ENCODE assay signal across 23 mouse cellular contexts in the genomic region with DNA sequence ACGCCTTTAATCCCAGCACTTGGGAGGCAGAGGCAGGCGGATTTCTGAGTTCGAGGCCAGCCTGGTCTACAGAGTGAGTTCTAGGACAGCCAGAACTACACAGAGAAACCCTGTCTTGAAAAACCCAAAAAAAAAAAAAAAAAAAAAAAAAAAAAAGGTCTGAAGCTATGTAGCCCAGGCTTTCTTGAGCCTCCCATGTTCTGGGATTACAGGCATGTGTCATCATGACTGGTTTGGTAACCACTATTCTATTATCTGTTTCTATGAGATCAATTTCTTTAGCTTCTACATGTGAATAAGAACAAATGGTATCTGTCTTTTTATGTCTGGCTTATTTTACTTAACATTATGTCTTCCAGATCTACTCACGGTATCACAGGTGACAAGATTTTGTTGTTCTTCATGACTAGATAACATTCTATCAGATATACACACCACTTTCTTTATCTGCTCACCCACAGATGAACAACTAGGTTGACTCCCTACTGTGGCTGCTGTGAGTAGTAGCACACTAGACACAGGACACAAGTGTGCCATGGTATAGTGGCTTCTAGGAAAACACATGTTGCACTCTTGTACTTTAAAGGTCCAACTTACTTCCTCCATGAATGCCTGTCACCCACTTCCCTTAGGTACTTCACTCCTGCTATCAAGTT. TPM values are rescaled to one million over a fixed set of nuclear protein-coding genes. Genes with fewer than 3 reads are reported as not detected.
A peak's percentile ranks its signal among the peaks of the same experiment; 100 is the strongest.
DNase-seq lines count a peak whose midpoint lies in the region; ATAC-seq and TF ChIP-seq lines count a peak whose summit lies in the region.
"Had no signal": no experiment of that assay in that cellular context is flagged by ENCODE, and none has a peak within 500 bp of the region (broad histone marks: within the 10 kb centered on the region; RNA-seq: fewer than 3 reads in every experiment).

No protein-coding gene starts in this region.

- no peaks in the 10 kb centered on the region for H3K36me3 ChIP-seq in liver, embryonic 12.5 days
- H3K36me3 ChIP-seq in MEL (ENCODE audit: control insufficient read depth in 1 of 2, insufficient read depth in 2 of 2, low read length in 2 of 2), result peaks cover 0 to 37% of the 10 kb centered on the region in 2 experiments; a peak in 2 of 4 replicates
- H3K36me3 ChIP-seq in myocyte (ENCODE audit: control insufficient read depth, insufficient read depth), result no peaks in the 10 kb centered on the region
- H3K36me3 ChIP-seq: embryonic facial prominence, embryonic 15.5 days; forebrain, embryonic 10.5 days; heart, embryonic 10.5 days; hindbrain, embryonic 13.5 days had no signal

- peaks cover 62% of the 10 kb centered on the region for H3K4me1 ChIP-seq in liver, embryonic 12.5 days
- H3K4me1 ChIP-seq in MEL (ENCODE audit: control insufficient read depth in 1 of 2, insufficient read depth in 2 of 2, low read length in 2 of 2), result peaks cover 14 to 23% of the 10 kb centered on the region in 2 experiments
- H3K4me1 ChIP-seq: embryonic facial prominence, embryonic 15.5 days; forebrain, embryonic 10.5 days had no signal

- no peak overlapping the region for H3ac ChIP-seq in myocyte (ENCODE audit: control insufficient read depth, insufficient read length)

- H3K27me3 ChIP-seq in liver, embryonic 12.5 days (replicated peaks), result no peaks in the 10 kb centered on the region
- H3K27me3 ChIP-seq in MEL (ENCODE audit: control insufficient read depth in 1 of 2, insufficient read depth in 2 of 2, low read length in 2 of 2) (no peaks in the 10 kb centered on the region), myocyte (ENCODE audit: control insufficient read depth, insufficient read depth, insufficient read length) (no peaks in the 10 kb centered on the region)
- H3K27me3 ChIP-seq: embryonic facial prominence, embryonic 15.5 days; hindbrain, embryonic 13.5 days had no signal

- H3K27ac ChIP-seq in liver, embryonic 12.5 days, result no peak overlapping the region
- peak overlapping the region; percentile 29; the same call in 1 of the 2 replicates for H3K27ac ChIP-seq in MEL (ENCODE audit: control insufficient read depth, low read depth, low read length)
- H3K27ac ChIP-seq: embryonic facial prominence, embryonic 15.5 days; forebrain, embryonic 10.5 days; gastrocnemius, adult 2 months; heart, embryonic 10.5 days; hindbrain, embryonic 13.5 days had no signal

- no peak for DNase-seq in liver
- peak; percentile 49 for DNase-seq in MEL (ENCODE audit: low read depth, low spot score)
- DNase-seq in gastrocnemius, adult 8-10 months (ENCODE audit: low spot score in 2 of 2), result no peak
- no peak for DNase-seq in cerebellum, adult 9-11 months
- DNase-seq: adrenal gland, postnatal 10 days; B cell, adult 2 months; cerebellum, adult 11-12 months; cerebellum, adult 9-10 months; embryo, embryonic 11 days; gastrocnemius, adult 2 months; gastrocnemius, postnatal 36 days; heart, adult 18-20 months; heart, postnatal 10 days had no signal

- H3K9me3 ChIP-seq in liver, embryonic 12.5 days (replicated peaks), result no peaks in the 10 kb centered on the region
- no peaks in the 10 kb centered on the region for H3K9me3 ChIP-seq in MEL (replicated peaks; ENCODE audit: insufficient read depth, low read length)
- H3K9me3 ChIP-seq: embryonic facial prominence, embryonic 15.5 days; forebrain, embryonic 10.5 days; heart, embryonic 10.5 days; hindbrain, embryonic 13.5 days had no signal

- H3K4me3 ChIP-seq in liver, embryonic 12.5 days, result no peak overlapping the region
- no peak overlapping the region for H3K4me3 ChIP-seq in MEL (ENCODE audit: control insufficient read depth in 1 of 2, insufficient read depth in 1 of 2, low read depth in 2 of 2, low read length in 2 of 2)
- no peak overlapping the region for H3K4me3 ChIP-seq in myocyte
- H3K4me3 ChIP-seq: embryonic facial prominence, embryonic 15.5 days; erythroblast, embryonic 14.5 days; forebrain, embryonic 10.5 days; gastrocnemius, adult 2 months; heart, embryonic 10.5 days; hindbrain, embryonic 13.5 days had no signal

- ATAC-seq in liver, embryonic 12.5 days, result 0 out of 2 replicates have a peak, but pooled peaks have one; percentile 55
- 0 out of 2 replicates have a peak, but pooled peaks have one; percentile 4 for ATAC-seq in megakaryocyte, adult 5-6 weeks (ENCODE audit: poor library complexity, severe bottlenecking)
- ATAC-seq: CD4-positive, CD25-positive, alpha-beta regulatory T cell, adult 4 months; forebrain, embryonic 14.5 days had no signal

- no peak overlapping the region for H3K4me2 ChIP-seq in liver, embryonic 12.5 days
- no peak overlapping the region for H3K4me2 ChIP-seq in myocyte (ENCODE audit: low read depth)
- H3K4me2 ChIP-seq: embryonic facial prominence, embryonic 15.5 days; hindbrain, embryonic 13.5 days had no signal

- H3K9ac ChIP-seq in liver, embryonic 12.5 days, result no peak overlapping the region
- no peak overlapping the region for H3K9ac ChIP-seq in MEL (ENCODE audit: control insufficient read depth, low read depth, low read length, poor library complexity, severe bottlenecking)
- H3K9ac ChIP-seq: embryonic facial prominence, embryonic 15.5 days; hindbrain, embryonic 13.5 days had no signal

- TF ChIP-seq CTCF in MEL (IDR thresholded peaks at IDR 0.05 in 2 of 3, conservative IDR thresholded peaks at IDR 0.05 in 1 of 3; ENCODE audit: control insufficient read depth in 1 of 3, insufficient read depth in 1 of 3, low read depth in 2 of 3, low read length in 3 of 3, poor library complexity in 1 of 3, severe bottlenecking in 1 of 3), result no peak

- 63% methylated on average over 4 of the region's 4 CpGs for WGBS in liver, embryonic 12.5 days (ENCODE audit: insufficient replicate concordance)

- no peak for TF ChIP-seq RAD21 in MEL (IDR thresholded peaks at IDR 0.05; ENCODE audit: low read depth, low read length)

- peaks cover 4% of the 10 kb centered on the region for H3K79me2 ChIP-seq in MEL (ENCODE audit: control insufficient read depth, insufficient read depth, low read length, poor library complexity)
- peaks cover 99% of the 10 kb centered on the region for H3K79me2 ChIP-seq in myocyte (ENCODE audit: control insufficient read depth, insufficient read depth)

- TF ChIP-seq EP300 in MEL (IDR thresholded peaks at IDR 0.05; ENCODE audit: low read depth in 1 of 2, low read length in 2 of 2), result peak in 1 of 2 experiments; percentile 56; a peak in 2 of 4 replicates

- TF ChIP-seq POLR2A in MEL (IDR thresholded peaks at IDR 0.05; ENCODE audit: control insufficient read depth in 1 of 2, insufficient read depth in 1 of 2, low read depth in 1 of 2, low read length in 2 of 2, poor library complexity in 1 of 2) (no peak), myocyte (IDR thresholded peaks at IDR 0.05; ENCODE audit: insufficient read length, low read depth) (no peak)

TF ChIP-seq in MEL, 35 proteins besides CTCF, POLR2A, EP300 and RAD21:
- TF ChIP-seq ZNF384 (IDR thresholded peaks at IDR 0.05; ENCODE audit: low read depth, low read length) (peak; percentile 74), ZC3H11A (IDR thresholded peaks at IDR 0.05; ENCODE audit: low read depth, low read length) (no peak), TCF12 (IDR thresholded peaks at IDR 0.05; ENCODE audit: low read depth, low read length) (peak; percentile 76), GATA1 (IDR thresholded peaks at IDR 0.05; ENCODE audit: low read depth, low read length) (peak; percentile 57), RCOR1 (IDR thresholded peaks at IDR 0.05; ENCODE audit: low read depth, low read length) (peak; percentile 18; the same call in 1 of the 2 replicates), NELFE (IDR thresholded peaks at IDR 0.05; ENCODE audit: low read depth, low read length) (no peak), SMC3 (IDR thresholded peaks at IDR 0.05; ENCODE audit: low read depth, low read length) (no peak), MXI1 (IDR thresholded peaks at IDR 0.05; ENCODE audit: low read depth, low read length) (peak; percentile 48; the same call in 1 of the 2 replicates)

TF ChIP-seq in myocyte, 11 proteins besides CTCF, POLR2A, EP300 and RAD21:
- TF ChIP-seq USF1 (IDR thresholded peaks at IDR 0.05; ENCODE audit: low read depth), result no peak
- TF ChIP-seq SRF (IDR thresholded peaks at IDR 0.05; ENCODE audit: control insufficient read depth, insufficient read length, low read depth), result no peak
- no peak for TF ChIP-seq TCF3 (IDR thresholded peaks at IDR 0.05; ENCODE audit: insufficient read length, low read depth)
- TF ChIP-seq CEBPB (IDR thresholded peaks at IDR 0.05; ENCODE audit: insufficient read depth, poor library complexity, severe bottlenecking), result peak; percentile 67; the same call in 1 of the 2 replicates
- no peak for TF ChIP-seq POLR2AphosphoS2 (IDR thresholded peaks at IDR 0.05; ENCODE audit: insufficient read length, low read depth)
- no peak for TF ChIP-seq REST (IDR thresholded peaks at IDR 0.05; ENCODE audit: insufficient read depth, insufficient read length)
- TF ChIP-seq MYOD1 (IDR thresholded peaks at IDR 0.05; ENCODE audit: control insufficient read depth in 1 of 3, insufficient read length in 2 of 3, low read depth in 2 of 3), result no peak

RNA-seq across cellular contexts. Expression of a gene that starts 10.0 kb away (rescaled TPM):
- 6.7 and 6.8 TPM in 2 replicates for polyA plus RNA-seq in liver, embryonic 12.5 days (2016; fragmentation: Nextera tagmentation; extraction: Ambion mirVana)
- total RNA-seq in MEL (2012; rRNA removed), result 4.3 and 4.8 TPM in 2 replicates
- polyA plus RNA-seq in MEL (2012; ENCODE audit: insufficient read depth in 1 of 2, insufficient read length in 2 of 2, low read depth in 1 of 2, low replicate concordance in 2 of 2, missing spikeins in 1 of 2) (1 to 10 TPM in 1 of 2 experiments, not detected in 1; 5.7 TPM), myocyte (2012; fragmentation: generic; extraction: Trizol) (20.4 TPM)
- 37.9 and 43.1 TPM in 2 replicates for total RNA-seq in megakaryocyte, adult 5-6 weeks (2015)
- 28.8 and 35.0 TPM in 2 replicates for total RNA-seq in megakaryocyte, adult 5-6 weeks (2017)
- total RNA-seq in gastrocnemius, adult 8-10 months (2022), result 1 to 10 TPM; 6.9 to 8.9 (median 7.6) TPM
